22 mouse cellular contexts compared by ENCODE assay signal in genomic region chr16:30693839-30694527, GRCm38 (mm10).
"Had no signal": no experiment of that assay in that cellular context is flagged by ENCODE, and none has a peak within 500 bp of the region (broad histone marks: within the 10 kb centered on the region; RNA-seq: fewer than 3 reads in every experiment).

No protein-coding gene starts in this region.

- H3K9ac ChIP-seq: limb, embryonic 12.5 days; limb, embryonic 15.5 days; liver, embryonic 14.5 days; liver, postnatal 0 days; lung, embryonic 14.5 days; midbrain, embryonic 13.5 days; stomach, embryonic 15.5 days had no signal

- H3K4me3 ChIP-seq: layer of hippocampus, adult 2 months; limb, embryonic 12.5 days; limb, embryonic 15.5 days; megakaryocyte, embryonic 14.5 days; midbrain, embryonic 10.5 days; midbrain, embryonic 13.5 days; myocyte; stomach, embryonic 15.5 days had no signal

- H3K9me3 ChIP-seq: limb, embryonic 12.5 days; limb, embryonic 15.5 days; midbrain, embryonic 10.5 days; midbrain, embryonic 13.5 days; stomach, embryonic 15.5 days had no signal

- H3K4me1 ChIP-seq: stomach, embryonic 15.5 days had no signal

- ATAC-seq: liver, postnatal 0 days; lung, postnatal 0 days; midbrain, embryonic 13.5 days; midbrain, embryonic 16.5 days had no signal

- H3K27ac ChIP-seq: kidney, postnatal 0 days; layer of hippocampus, adult 2 months; limb, embryonic 12.5 days; limb, embryonic 15.5 days; liver, embryonic 14.5 days; midbrain, embryonic 10.5 days; midbrain, embryonic 13.5 days; stomach, embryonic 15.5 days had no signal

- DNase-seq: kidney, adult 9 months; kidney, postnatal 25 days; layer of hippocampus, adult 9-11 months; liver, postnatal 0 days; lung, embryonic 14.5 days; right cerebral cortex, adult 18-20 months; right cerebral cortex, postnatal 14 days; right cerebral cortex, postnatal 4 days; spleen, adult 18-20 months; thymus, postnatal 25 days had no signal

- H3K36me3 ChIP-seq: limb, embryonic 12.5 days; limb, embryonic 15.5 days; midbrain, embryonic 10.5 days; midbrain, embryonic 13.5 days; stomach, embryonic 15.5 days had no signal

- H3K27me3 ChIP-seq: limb, embryonic 15.5 days; midbrain, embryonic 13.5 days; stomach, embryonic 15.5 days had no signal
